Mouse (Mus musculus): Measurements from ENCODE around the gene Gprin1. TPM values are rescaled to one million over a fixed set of nuclear protein-coding genes. Genes with fewer than 3 reads are reported as not detected.

The Gprin1 gene
- total and polyA plus RNA-seq, 3 experiments: 0.05 TPM; not detected in 2

DNA sequence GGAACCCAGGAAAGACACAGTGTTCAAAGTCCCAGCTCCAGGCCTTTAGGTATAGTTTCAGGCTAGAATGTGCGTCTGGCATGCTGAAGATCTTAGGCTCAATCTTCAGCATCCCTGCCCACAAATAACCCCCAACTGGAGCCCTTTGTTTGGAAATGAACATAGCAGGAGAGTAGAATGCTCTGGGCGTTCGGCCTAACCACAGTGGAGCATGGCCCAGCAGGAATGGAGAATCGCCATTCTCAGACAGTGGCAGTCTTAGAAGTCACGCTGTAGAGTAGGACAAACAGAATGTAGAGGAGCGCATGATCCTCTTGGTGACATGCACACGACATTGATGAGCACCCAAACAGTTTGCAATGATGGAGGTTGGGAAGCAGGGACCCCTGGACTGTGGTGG is 11.2 kb upstream of the Gprin1 start:
- no peak for TF ChIP-seq GATA2 (IDR thresholded peaks at IDR 0.05; ENCODE audit: borderline replicate concordance, low read depth, low read length)
- TF ChIP-seq TAL1 (conservative IDR thresholded peaks at IDR 0.05; ENCODE audit: low read depth, low read length): no peak
- no peak for TF ChIP-seq POLR2AphosphoS5 (IDR thresholded peaks at IDR 0.05; ENCODE audit: insufficient replicate concordance, low read depth, low read length)
- no peak for TF ChIP-seq GATA1 (IDR thresholded peaks at IDR 0.05; ENCODE audit: borderline replicate concordance, low read length)
- H3K27me3 ChIP-seq (ENCODE audit: insufficient read depth, low read length): no peaks in the 10 kb centered on the region; the same call in 1 of the 2 replicates
- no peaks in the 10 kb centered on the region for H3K36me3 ChIP-seq (replicated peaks)
- DNase-seq (ENCODE audit: low spot score): no peak
- ATAC-seq (ENCODE audit: extremely low read depth, insufficient number of reproducible peaks, low FRiP score, poor library complexity, severe bottlenecking): no peak
- no peaks in the 10 kb centered on the region for H3K4me1 ChIP-seq (ENCODE audit: insufficient read depth, low read depth, low read length)
- H3K4me3 ChIP-seq (ENCODE audit: low read depth, low read length): no peak overlapping the region
- H3K9me3 ChIP-seq (replicated peaks): peaks cover 1% of the 10 kb centered on the region; the same call in 1 of the 2 replicates

DNA sequence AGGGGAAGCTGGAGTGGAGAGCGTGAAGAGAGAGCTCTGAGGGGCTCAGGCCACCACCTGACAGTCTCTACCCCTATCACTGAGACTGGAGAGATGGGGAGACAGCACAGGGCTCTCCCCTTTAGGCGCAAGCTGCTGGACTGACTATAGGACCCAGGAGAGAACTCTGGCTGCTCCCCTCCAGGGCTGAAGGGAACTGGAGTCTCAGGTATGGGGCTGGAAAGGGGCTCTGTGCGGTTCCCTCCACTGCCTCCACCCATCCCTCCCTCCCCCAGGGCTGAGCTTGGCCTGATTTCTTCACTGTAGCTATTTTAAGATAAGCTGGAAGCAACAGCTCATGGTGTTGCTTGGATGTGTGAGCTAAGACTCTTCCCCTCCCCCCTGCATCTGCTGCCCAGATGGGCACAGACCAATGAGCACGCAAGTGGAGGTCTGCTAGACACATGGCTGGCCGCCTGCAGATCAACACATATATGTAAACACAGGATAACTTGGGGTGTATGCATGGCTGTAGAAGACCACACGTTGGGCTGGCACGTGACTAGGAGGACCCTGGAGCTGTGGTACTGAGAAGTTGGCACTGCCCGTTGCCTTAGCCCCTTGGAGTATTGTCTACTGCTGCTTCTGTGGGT is 10.6 kb upstream of the Gprin1 start:
- no peaks in the 10 kb centered on the region for H3K9me3 ChIP-seq (replicated peaks)
- no peaks in the 10 kb centered on the region for H3K36me3 ChIP-seq (replicated peaks)
- H3K4me1 ChIP-seq (ENCODE audit: insufficient read depth, low read depth, low read length): no peaks in the 10 kb centered on the region
- H3K27me3 ChIP-seq (ENCODE audit: insufficient read depth, low read length): no peaks in the 10 kb centered on the region; the same call in 1 of the 2 replicates
- TF ChIP-seq TAL1 (conservative IDR thresholded peaks at IDR 0.05; ENCODE audit: low read depth, low read length) (no peak), GATA1 (IDR thresholded peaks at IDR 0.05; ENCODE audit: borderline replicate concordance, low read length) (no peak), POLR2AphosphoS5 (IDR thresholded peaks at IDR 0.05; ENCODE audit: insufficient replicate concordance, low read depth, low read length) (no peak), GATA2 (IDR thresholded peaks at IDR 0.05; ENCODE audit: borderline replicate concordance, low read depth, low read length) (no peak), CTCF (IDR thresholded peaks at IDR 0.05; ENCODE audit: low read depth, low read length) (no peak)
- H3K4me3 ChIP-seq (ENCODE audit: low read depth, low read length): no peak overlapping the region
- ATAC-seq (ENCODE audit: extremely low read depth, insufficient number of reproducible peaks, low FRiP score, poor library complexity, severe bottlenecking) (no peak), DNase-seq (ENCODE audit: low spot score) (no peak)

DNA sequence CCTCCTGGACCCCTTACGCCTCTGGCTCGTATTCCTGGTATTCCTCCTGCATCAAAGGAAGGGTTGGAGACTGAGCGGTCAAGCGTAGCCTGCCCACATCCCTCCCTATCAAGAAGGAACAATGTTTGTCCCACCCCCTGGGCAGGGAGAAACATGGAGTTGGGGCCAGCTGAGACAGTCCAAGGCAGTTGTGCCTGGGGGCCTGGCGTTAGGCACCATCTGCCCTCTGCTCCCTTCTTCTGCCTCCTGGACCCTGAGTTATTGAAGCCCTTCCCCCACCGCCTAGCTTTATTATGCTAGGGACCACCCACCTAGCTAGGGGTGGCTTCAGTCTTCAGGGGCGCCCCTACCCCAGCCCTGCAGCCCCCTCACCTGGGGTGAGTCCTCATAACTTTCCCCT is 9.8 kb upstream of the Gprin1 start:
- Histone ChIP-seq H3K4me1 (ENCODE audit: insufficient read depth, low read depth, low read length) (no peaks in the 10 kb centered on the region), H3K27me3 (ENCODE audit: insufficient read depth, low read length) (no peaks in the 10 kb centered on the region; the same call in 1 of the 2 replicates), H3K36me3 (replicated peaks) (no peaks in the 10 kb centered on the region), H3K4me3 (ENCODE audit: low read depth, low read length) (no peak overlapping the region), H3K9me3 (replicated peaks) (no peaks in the 10 kb centered on the region)
- TF ChIP-seq GATA1 (IDR thresholded peaks at IDR 0.05; ENCODE audit: borderline replicate concordance, low read length) (no peak), CTCF (IDR thresholded peaks at IDR 0.05; ENCODE audit: low read depth, low read length) (no peak), GATA2 (IDR thresholded peaks at IDR 0.05; ENCODE audit: borderline replicate concordance, low read depth, low read length) (no peak)
- DNase-seq (ENCODE audit: low spot score) (no peak), ATAC-seq (ENCODE audit: extremely low read depth, insufficient number of reproducible peaks, low FRiP score, poor library complexity, severe bottlenecking) (no peak)

DNA sequence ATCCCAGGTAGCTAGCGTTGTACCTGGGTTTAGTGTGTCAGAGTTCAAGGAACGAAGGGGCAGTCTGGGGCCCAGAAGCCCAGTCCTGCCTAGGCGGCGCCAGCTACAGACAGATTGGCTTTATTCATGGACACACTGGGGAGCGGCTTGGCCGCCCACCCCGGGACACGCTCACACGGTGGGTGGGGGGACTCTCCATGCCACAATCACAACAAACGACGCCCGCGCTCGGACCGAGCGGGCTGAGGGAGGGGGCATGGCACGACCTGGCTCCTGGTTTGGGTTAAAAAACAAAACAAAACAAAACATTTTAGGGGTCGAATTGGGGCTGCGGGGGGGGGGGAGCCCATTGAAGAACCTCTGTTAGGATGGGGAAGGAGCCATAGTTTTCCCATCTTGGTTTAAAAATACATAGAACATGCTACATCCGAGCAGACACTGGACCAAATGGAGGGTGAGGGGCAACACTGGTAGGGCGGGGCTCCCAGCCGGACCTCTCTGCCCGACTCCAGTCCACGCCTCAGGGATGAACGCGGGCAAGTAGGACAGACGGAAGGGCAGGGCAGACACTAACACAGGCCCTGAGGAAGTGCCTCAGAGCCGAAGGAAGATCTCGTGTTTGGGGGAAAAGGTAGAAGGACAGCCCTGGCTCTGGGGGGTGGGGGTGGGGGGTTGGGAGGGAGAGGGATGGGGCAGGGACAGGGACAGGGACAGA is 9.2 kb upstream of the Gprin1 start:
- no peaks in the 10 kb centered on the region for H3K9me3 ChIP-seq (replicated peaks)
- H3K36me3 ChIP-seq (replicated peaks): no peaks in the 10 kb centered on the region
- TF ChIP-seq GATA1 (IDR thresholded peaks at IDR 0.05; ENCODE audit: borderline replicate concordance, low read length) (no peak), GATA2 (IDR thresholded peaks at IDR 0.05; ENCODE audit: borderline replicate concordance, low read depth, low read length) (no peak)
- DNase-seq (ENCODE audit: low spot score): no peak
- H3K4me1 ChIP-seq (ENCODE audit: insufficient read depth, low read depth, low read length): no peaks in the 10 kb centered on the region
- H3K4me3 ChIP-seq (ENCODE audit: low read depth, low read length): no peak overlapping the region
- ATAC-seq (ENCODE audit: extremely low read depth, insufficient number of reproducible peaks, low FRiP score, poor library complexity, severe bottlenecking): no peak
- H3K27me3 ChIP-seq (ENCODE audit: insufficient read depth, low read length): no peaks in the 10 kb centered on the region; the same call in 1 of the 2 replicates

DNA sequence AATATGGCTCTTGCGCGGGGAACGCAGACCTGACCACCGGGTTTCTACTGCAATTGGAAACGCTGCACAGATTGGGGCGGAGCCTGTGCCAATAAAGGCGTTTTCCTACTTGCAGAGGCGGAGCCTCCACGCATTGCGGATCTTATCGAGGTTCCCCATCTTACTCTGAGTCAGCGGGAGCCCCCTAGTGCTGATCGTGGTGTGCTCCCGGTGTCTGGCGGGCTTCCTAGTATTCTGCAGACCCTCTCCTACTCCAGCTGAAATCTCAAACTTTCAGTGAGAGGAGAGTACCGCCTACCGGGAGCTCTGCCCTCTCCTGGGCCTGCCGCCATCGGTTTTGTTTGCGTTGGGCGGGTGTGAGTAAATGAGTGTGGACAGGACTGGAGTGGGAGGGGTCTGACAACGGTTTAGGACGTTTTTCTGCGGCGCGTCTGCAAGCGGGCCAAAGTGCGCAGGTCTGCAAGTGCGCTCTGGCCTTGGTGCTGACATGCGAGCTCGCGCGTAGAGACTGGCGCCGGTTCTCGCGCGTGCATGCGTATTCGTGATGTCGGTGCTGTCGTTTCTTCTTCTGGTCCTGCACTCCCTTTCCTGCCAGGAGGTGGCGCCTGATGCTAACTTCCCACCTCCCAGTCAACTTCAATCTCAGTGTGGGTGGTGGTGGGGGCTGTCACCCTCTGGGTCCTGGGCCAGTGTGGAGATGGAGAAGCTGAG is 8.5 kb upstream of the Gprin1 start:
- H3K9me3 ChIP-seq (replicated peaks): no peaks in the 10 kb centered on the region
- no peaks in the 10 kb centered on the region for H3K36me3 ChIP-seq (replicated peaks)
- DNase-seq (ENCODE audit: low spot score) (no peak), ATAC-seq (ENCODE audit: extremely low read depth, insufficient number of reproducible peaks, low FRiP score, poor library complexity, severe bottlenecking) (no peak)
- TF ChIP-seq GATA2 (IDR thresholded peaks at IDR 0.05; ENCODE audit: borderline replicate concordance, low read depth, low read length) (no peak), POLR2AphosphoS5 (IDR thresholded peaks at IDR 0.05; ENCODE audit: insufficient replicate concordance, low read depth, low read length) (no peak), TAL1 (conservative IDR thresholded peaks at IDR 0.05; ENCODE audit: low read depth, low read length) (no peak), GATA1 (IDR thresholded peaks at IDR 0.05; ENCODE audit: borderline replicate concordance, low read length) (no peak), CTCF (IDR thresholded peaks at IDR 0.05; ENCODE audit: low read depth, low read length) (no peak)
- H3K27me3 ChIP-seq (ENCODE audit: insufficient read depth, low read length): no peaks in the 10 kb centered on the region; the same call in 1 of the 2 replicates
- H3K4me3 ChIP-seq (ENCODE audit: low read depth, low read length): no peak overlapping the region
- no peaks in the 10 kb centered on the region for H3K4me1 ChIP-seq (ENCODE audit: insufficient read depth, low read depth, low read length)

DNA sequence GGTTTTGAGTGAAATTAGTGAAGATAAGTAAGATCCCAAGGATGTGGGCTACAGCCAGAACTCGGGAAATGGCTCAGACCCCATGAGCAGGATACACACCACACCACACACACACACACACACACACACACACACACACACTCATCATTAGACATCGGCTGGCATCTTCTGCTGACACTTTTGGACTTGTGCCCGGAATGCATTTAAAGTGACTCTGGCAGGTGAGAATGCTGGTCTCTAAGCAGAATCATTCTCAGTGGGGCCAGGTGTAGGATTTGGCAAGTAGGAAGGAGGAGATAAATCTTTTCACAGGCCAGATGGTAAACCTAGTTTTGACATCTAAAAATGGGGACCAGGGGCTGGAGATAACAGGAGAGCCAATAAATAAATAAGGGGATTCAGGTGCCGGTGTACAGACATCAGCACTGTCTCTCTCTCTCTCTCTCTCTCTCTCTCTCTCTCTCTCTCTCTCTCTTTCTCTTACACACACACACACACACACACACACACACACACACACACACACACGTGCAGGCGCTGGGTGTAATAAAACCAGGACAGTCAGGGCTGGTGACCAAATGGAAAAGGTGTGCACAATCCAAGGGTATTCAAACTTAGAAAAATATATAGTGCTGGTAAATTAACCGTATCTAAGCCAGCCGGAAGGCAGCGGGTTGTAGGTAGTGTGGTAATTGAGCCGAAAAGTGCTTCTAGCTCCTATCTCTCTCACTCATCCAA is 7.6 kb upstream of the Gprin1 start:
- no peaks in the 10 kb centered on the region for H3K36me3 ChIP-seq (replicated peaks)
- ATAC-seq (ENCODE audit: extremely low read depth, insufficient number of reproducible peaks, low FRiP score, poor library complexity, severe bottlenecking) (no peak), DNase-seq (ENCODE audit: low spot score) (no peak)
- no peak overlapping the region for H3K4me3 ChIP-seq (ENCODE audit: low read depth, low read length)
- TF ChIP-seq CTCF (IDR thresholded peaks at IDR 0.05; ENCODE audit: low read depth, low read length) (no peak), TAL1 (conservative IDR thresholded peaks at IDR 0.05; ENCODE audit: low read depth, low read length) (no peak), GATA1 (IDR thresholded peaks at IDR 0.05; ENCODE audit: borderline replicate concordance, low read length) (no peak), GATA2 (IDR thresholded peaks at IDR 0.05; ENCODE audit: borderline replicate concordance, low read depth, low read length) (no peak), POLR2AphosphoS5 (IDR thresholded peaks at IDR 0.05; ENCODE audit: insufficient replicate concordance, low read depth, low read length) (no peak)
- no peaks in the 10 kb centered on the region; the same call in 1 of the 2 replicates for H3K27me3 ChIP-seq (ENCODE audit: insufficient read depth, low read length)
- no peaks in the 10 kb centered on the region for H3K4me1 ChIP-seq (ENCODE audit: insufficient read depth, low read depth, low read length)
- no peaks in the 10 kb centered on the region for H3K9me3 ChIP-seq (replicated peaks)
